Mouse (Mus musculus) ES-Bruce4 (cell line): ENCODE results near the gene Ccser1. TPM values are rescaled to one million over a fixed set of nuclear protein-coding genes. Genes with fewer than 3 reads are reported as not detected.

Source experiments
- H3K27ac ChIP-seq: 2 replicates; pipeline ENCODE4 v1.5.1; 2012; ENCODE audit warnings: low read length, inconsistent platforms; ENCODE audit not compliant: insufficient read depth
- H3K27me3 ChIP-seq: 2 replicates; pipeline ENCODE4 v1.6.1; 2012; ENCODE audit warnings: mild to moderate bottlenecking, low read length, inconsistent platforms; ENCODE audit not compliant: control insufficient read depth, poor library complexity, insufficient read depth, severe bottlenecking
- H3K36me3 ChIP-seq: 2 replicates; pipeline ENCODE4 v1.6.1; 2012; ENCODE audit warnings: inconsistent platforms, mild to moderate bottlenecking, low read length, moderate library complexity; ENCODE audit not compliant: control insufficient read depth, poor library complexity, insufficient read depth, severe bottlenecking
- H3K4me1 ChIP-seq: one replicate; pipeline ENCODE4 v1.8.1; 2011; ENCODE audit warnings: low read length; ENCODE audit not compliant: control insufficient read depth, insufficient read depth
- H3K4me3 ChIP-seq: 2 replicates; pipeline ENCODE4 v1.5.1; 2011; ENCODE audit warnings: low read depth, mild to moderate bottlenecking, low read length
- H3K9ac ChIP-seq: 2 replicates; pipeline ENCODE4 v1.6.1; 2012; ENCODE audit warnings: low read depth, mild to moderate bottlenecking, inconsistent platforms; ENCODE audit not compliant: poor library complexity, severe bottlenecking
- H3K9me3 ChIP-seq: replicated peaks from 2 replicates; pipeline ENCODE4 v1.6.1; 2012; ENCODE audit warnings: mild to moderate bottlenecking, low read length, inconsistent platforms; ENCODE audit not compliant: control insufficient read depth, poor library complexity, insufficient read depth, severe bottlenecking
- CTCF ChIP-seq: IDR thresholded peaks from one replicate; pipeline ENCODE4 v1.8.1; 2011; ENCODE audit warnings: low read depth, low read length
- EP300 ChIP-seq: IDR thresholded peaks from 2 replicates; pipeline ENCODE4 v1.6.1; 2011; ENCODE audit warnings: low read depth, low read length; ENCODE audit not compliant: insufficient read depth
- POLR2A ChIP-seq: IDR thresholded peaks from one replicate; pipeline ENCODE4 v1.8.1; 2011; ENCODE audit warnings: low read length; ENCODE audit not compliant: insufficient read depth
- polyA plus RNA-seq: library from polyadenylated mRNA; stranded (reverse); fragments of >200 nt; gene quantifications from 2 replicates; pipeline ENCODE4 v1.2.4, GENCODE M21; 2011; ENCODE audit warnings: low read depth; ENCODE audit not compliant: missing spikeins, insufficient read depth, insufficient read length

The Ccser1 gene
- polyA plus RNA-seq, 1 experiment: 1.1 TPM

GRCm38 (mm10) chr6:61730088-61730880 lies 550.2 kb downstream of the Ccser1 start:
- H3K9me3 ChIP-seq: no peaks in the 10 kb centered on the region
- H3K27ac ChIP-seq: no peak overlapping the region
- H3K4me3 ChIP-seq: no peak overlapping the region
- H3K27me3 ChIP-seq: no peaks in the 10 kb centered on the region
- no peaks in the 10 kb centered on the region for H3K36me3 ChIP-seq
- TF ChIP-seq EP300 (no peak), POLR2A (no peak), CTCF (no peak)
- H3K9ac ChIP-seq: no peak overlapping the region
- H3K4me1 ChIP-seq: no peaks in the 10 kb centered on the region

DNA sequence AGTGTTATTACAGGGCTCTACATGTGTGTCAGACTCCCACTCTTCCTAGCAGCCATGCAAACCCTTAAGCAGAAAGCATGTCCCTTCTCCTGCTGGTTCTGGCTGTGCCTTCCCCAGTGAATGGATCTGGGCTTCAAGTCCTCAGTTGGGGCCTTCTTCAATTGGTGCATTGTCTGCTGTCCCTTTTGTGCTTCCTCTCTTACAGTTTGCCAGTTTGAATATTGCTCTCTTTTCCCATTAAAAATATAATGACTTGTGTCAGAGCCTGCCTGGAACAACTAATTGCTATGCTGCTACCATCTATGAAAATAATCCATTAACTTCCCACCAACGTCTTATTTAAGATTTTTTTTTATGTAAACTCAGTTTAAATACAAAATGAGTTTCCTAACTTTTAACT lies 566.2 kb downstream of the Ccser1 start:
- no peak for TF ChIP-seq POLR2A
- TF ChIP-seq EP300: no peak
- TF ChIP-seq CTCF: no peak
- no peak overlapping the region for H3K9ac ChIP-seq

DNA sequence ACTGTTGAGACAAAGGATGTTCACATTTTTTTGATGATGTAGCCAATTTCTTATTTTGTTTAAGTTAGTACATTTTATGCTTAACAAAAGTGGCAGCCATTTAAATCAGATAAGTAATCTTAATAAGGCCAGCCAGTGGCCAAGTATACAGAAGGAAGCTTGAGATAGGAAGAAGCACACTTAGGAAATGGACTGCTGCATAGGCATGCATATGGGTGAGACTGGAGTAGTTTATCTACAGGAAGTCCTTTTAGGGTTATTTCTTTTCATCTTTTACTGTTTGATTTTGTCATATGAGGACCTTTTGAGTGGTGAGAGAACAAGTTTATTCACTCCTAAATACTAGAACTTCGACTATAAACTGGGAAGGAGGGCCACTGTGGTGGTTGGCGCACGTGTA lies 582.0 kb downstream of the Ccser1 start:
- no peak for TF ChIP-seq CTCF
- TF ChIP-seq EP300: no peak
- TF ChIP-seq POLR2A: no peak
- H3K9me3 ChIP-seq: no peaks in the 10 kb centered on the region
- no peak overlapping the region for H3K9ac ChIP-seq
- H3K4me3 ChIP-seq: no peak overlapping the region
- no peak overlapping the region for H3K27ac ChIP-seq
- no peaks in the 10 kb centered on the region for H3K27me3 ChIP-seq
- no peaks in the 10 kb centered on the region for H3K4me1 ChIP-seq
- no peaks in the 10 kb centered on the region for H3K36me3 ChIP-seq

More for the DNA sequence above, 566.2 kb downstream of the Ccser1 start:
- H3K9me3 ChIP-seq: no peaks in the 10 kb centered on the region
- H3K4me1 ChIP-seq: no peaks in the 10 kb centered on the region
- H3K27ac ChIP-seq: no peak overlapping the region
- H3K4me3 ChIP-seq: no peak overlapping the region
- no peaks in the 10 kb centered on the region for H3K36me3 ChIP-seq
- no peaks in the 10 kb centered on the region for H3K27me3 ChIP-seq

GRCm38 (mm10) chr6:61763379-61763778 lies 583.3 kb downstream of the Ccser1 start:
- Histone ChIP-seq H3K4me3 (no peak overlapping the region), H3K9me3 (no peaks in the 10 kb centered on the region), H3K27ac (no peak overlapping the region), H3K9ac (no peak overlapping the region), H3K27me3 (no peaks in the 10 kb centered on the region), H3K36me3 (no peaks in the 10 kb centered on the region), H3K4me1 (no peaks in the 10 kb centered on the region)
- no peak for TF ChIP-seq EP300
- no peak for TF ChIP-seq CTCF
- TF ChIP-seq POLR2A: no peak

DNA sequence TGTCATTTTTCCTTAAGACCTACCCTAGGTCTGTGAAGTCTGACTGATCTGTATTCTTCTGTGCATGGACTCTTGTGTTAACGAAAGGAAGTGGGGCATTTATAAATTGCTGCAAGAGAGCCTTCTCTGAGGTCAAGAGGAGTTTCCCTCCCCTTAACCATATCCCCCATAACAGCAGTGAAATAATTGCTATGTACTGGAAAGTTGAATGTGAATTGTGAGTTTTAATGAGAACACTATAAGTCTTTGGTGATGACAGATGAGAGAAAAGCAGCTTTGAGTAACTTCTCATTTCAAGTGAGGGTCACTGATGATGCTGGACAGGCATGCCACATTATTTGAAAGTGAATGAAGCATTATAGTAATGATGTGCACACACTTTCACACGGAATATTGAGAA lies 585.7 kb downstream of the Ccser1 start:
- Histone ChIP-seq H3K27me3 (no peaks in the 10 kb centered on the region), H3K4me3 (no peak overlapping the region), H3K4me1 (no peaks in the 10 kb centered on the region), H3K9ac (no peak overlapping the region), H3K27ac (no peak overlapping the region), H3K9me3 (no peaks in the 10 kb centered on the region), H3K36me3 (no peaks in the 10 kb centered on the region)
- TF ChIP-seq POLR2A (no peak), EP300 (no peak), CTCF (no peak)

DNA sequence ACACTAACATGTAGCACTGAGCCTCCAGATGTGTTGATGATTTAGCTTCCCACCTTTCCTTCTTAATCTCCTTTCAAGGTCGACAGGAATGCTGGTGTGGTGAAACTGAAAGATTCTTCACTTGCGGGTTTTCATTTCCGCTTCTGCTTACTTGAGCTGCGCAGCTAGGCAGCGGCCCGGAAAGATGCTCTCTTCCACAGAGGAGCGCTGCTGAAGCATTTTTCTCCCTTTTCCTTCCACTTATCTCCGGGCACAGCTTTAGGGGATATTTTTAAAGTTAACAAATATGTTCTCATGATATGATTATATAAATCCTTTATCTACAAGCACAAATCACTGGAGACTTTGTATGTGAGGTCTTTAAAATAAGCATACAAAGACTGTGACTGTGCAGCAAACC lies 587.0 kb downstream of the Ccser1 start:
- no peak for TF ChIP-seq EP300
- no peak for TF ChIP-seq CTCF
- no peak for TF ChIP-seq POLR2A
- no peaks in the 10 kb centered on the region for H3K9me3 ChIP-seq
- no peaks in the 10 kb centered on the region for H3K4me1 ChIP-seq
- no peak overlapping the region for H3K9ac ChIP-seq
- no peaks in the 10 kb centered on the region for H3K27me3 ChIP-seq
- H3K36me3 ChIP-seq: no peaks in the 10 kb centered on the region
- no peak overlapping the region for H3K27ac ChIP-seq
- no peak overlapping the region for H3K4me3 ChIP-seq
